10 mouse cellular contexts compared by ENCODE assay signal in the genomic region with DNA sequence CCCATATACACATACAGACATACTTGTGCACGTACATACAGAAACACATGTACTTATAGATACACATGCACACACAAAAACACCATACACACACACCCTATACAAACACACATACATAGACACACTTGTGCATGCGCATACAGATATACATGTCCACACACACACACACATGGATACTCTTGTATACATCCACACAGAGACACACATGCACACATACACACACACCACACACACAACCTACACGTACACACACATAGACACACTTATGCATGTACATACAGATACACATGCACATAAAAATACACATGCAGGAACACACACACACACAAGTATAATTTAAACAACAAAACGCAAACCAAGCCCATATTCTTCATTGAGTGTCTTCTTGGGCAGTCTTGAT. TPM values are rescaled to one million over a fixed set of nuclear protein-coding genes. Genes with fewer than 3 reads are reported as not detected.
"Had no signal": no experiment of that assay in that cellular context is flagged by ENCODE, and none has a peak within 500 bp of the region (broad histone marks: within the 10 kb centered on the region; RNA-seq: fewer than 3 reads in every experiment).

No protein-coding gene starts in this region.

- H3K4me3 ChIP-seq: kidney, embryonic 15.5 days; limb, embryonic 10.5 days; liver, embryonic 15.5 days; myocyte; neural tube, embryonic 12.5 days had no signal

- ATAC-seq: lung, postnatal 0 days had no signal

- H3K4me2 ChIP-seq: kidney, embryonic 15.5 days; liver, embryonic 11.5 days; liver, embryonic 15.5 days; neural tube, embryonic 12.5 days had no signal

- H3K36me3 ChIP-seq: kidney, embryonic 15.5 days; limb, embryonic 10.5 days; liver, embryonic 15.5 days; neural tube, embryonic 12.5 days had no signal

- DNase-seq: lung, adult 2 months; thymus, adult 18-20 months had no signal

- H3K9me3 ChIP-seq: kidney, embryonic 15.5 days; limb, embryonic 10.5 days; liver, embryonic 15.5 days; neural tube, embryonic 12.5 days had no signal

- H3K4me1 ChIP-seq: liver, embryonic 15.5 days had no signal

- H3K9ac ChIP-seq: kidney, embryonic 15.5 days; liver, embryonic 15.5 days; neural tube, embryonic 12.5 days had no signal

- H3K27me3 ChIP-seq: kidney, embryonic 15.5 days; liver, embryonic 15.5 days; neural tube, embryonic 12.5 days had no signal

- H3K27ac ChIP-seq: kidney, embryonic 15.5 days; limb, embryonic 10.5 days; liver, embryonic 15.5 days; neural tube, embryonic 12.5 days had no signal

RNA-seq across cellular contexts. Expression of a gene that starts 58.2 kb away (rescaled TPM):
- total RNA-seq: megakaryocyte progenitor cell, adult 5-6 weeks had no signal
